Mouse (Mus musculus) urinary bladder, adult 18-20 months (tissue): ENCODE measurements around the gene Mical3.
A peak's percentile ranks its signal among the peaks of the same experiment; 100 is the strongest.

ENCODE experiments used
- DNase-seq, 2 experiments: peaks; one replicate each; pipeline ENCODE4 v3.0.0; 2022; ENCODE audit warnings: low spot score in 2 of 2, mixed read lengths in 2 of 2

The Mical3 gene

DNA sequence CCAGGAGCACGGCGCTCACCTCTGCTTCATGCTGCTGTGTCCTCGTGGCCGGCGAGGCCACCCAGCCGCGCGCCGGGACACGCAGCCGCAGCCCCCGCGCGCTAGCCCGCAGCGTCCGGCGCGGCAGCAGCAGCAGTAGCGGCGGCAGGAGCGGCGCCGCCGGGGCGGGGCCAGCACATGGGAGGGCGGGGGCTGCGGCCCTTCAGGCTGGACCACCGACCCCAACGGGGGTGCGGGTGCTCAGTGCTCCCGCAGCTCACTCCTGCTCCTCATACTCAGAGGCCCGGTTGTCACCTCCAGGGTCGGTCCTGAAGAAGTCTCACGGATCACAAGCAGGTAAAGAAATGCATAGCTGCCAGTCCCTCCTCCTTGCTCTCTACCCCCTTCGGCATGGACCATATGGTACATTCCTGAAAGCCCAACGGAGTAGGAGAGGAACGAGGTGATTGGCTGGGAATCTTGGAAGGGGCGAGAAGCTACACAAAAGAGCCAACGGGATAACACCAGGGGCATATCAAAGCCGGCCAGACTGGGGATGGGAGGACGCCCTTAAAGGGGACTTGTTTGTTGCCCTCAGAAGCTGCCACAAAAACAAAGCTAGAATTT is 20.7 kb downstream of the Mical3 start:
- DNase-seq, result peak; percentile 90 to 91

DNA sequence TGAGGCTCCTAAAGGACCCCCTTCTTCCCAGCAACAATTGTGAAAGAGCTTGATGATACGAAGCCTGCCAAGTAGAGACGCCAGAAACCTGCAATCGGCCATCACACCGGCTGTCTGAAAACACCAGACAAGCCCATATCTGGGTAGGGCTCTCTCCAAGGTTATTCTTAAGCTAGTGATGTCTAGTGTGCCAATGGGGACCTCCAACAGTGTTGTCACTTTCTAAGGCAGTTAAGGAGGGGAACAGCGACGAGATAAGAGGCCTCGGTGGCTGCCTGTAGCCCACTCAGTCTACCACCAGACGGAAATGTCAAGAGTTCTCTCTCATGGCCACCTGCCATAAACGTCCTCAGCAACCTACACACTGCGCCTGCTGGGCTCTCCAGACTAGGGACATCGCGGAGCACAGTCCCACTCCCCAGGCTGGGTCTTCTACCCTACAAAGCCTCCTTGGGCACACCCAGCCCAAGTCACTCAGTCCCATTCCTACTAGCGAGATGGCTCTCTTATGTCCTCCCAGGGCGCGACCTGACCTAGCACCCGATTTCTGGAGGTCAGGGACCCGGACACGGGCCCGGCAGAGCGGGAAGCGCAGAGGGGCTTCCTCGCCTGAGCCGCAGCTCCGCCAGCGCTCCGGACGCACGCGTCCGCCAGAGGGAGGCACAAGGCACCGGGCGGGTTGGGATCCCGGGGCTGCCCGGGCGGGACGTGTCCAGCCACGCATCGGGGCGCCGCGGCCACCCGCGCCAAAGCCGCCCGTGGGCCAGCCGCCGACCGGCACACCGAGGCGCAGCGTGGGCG is 21.4 kb downstream of the Mical3 start:
- peak in 1 of 2 experiments; percentile 39 for DNase-seq

DNA sequence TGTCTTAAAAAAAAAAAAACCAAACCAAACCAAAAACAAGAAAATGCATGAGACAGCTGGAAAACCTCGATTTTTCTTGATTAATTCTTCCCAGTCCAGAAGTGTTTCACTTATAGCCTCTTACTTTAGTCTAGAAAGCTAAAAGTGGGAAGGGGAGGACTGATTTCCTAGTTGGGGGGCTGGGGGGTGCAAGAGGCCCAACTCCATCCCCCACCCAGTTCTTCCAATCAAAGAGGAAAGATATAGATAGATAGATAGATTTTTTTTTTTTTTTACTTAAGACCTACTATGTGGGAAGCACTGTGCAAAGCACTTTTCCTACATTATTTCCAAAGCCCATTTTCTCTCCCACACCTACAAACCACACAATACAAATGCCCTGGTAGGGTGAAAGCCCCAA is 22.7 kb downstream of the Mical3 start:
- no peak for DNase-seq

DNA sequence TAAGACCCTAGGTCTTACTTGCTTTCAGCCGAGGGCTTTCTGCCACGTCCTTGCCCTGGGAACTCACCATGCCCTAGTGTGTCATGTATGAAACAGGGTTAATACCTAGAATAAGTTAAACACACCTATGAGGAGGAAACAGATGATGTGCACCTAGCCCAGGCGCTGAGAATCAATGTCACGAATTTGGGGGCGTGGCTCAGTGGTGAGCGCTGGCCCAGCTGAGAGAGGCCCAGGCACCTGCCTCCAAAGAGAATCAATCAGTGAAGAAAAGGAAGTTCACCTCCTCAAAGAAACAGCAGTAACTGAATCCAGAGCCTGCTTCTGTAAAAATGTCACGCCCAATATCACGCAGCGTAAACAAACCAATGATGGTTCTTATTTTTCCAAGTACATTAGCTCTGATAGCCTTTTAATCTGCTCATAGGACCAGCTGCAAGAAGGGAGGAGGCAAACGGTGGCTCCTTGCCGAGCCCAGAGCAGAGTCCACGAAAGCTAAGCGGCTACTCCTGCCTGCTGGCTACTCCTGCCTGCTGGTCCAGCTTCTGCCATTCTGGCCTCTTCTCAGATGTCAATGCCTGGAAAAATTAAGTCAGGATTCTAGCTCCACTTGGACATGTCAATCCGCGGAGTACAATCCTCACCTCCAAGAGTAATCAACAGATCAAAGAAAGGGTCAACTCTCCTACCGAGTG is 23.9 kb downstream of the Mical3 start:
- DNase-seq, result no peak

DNA sequence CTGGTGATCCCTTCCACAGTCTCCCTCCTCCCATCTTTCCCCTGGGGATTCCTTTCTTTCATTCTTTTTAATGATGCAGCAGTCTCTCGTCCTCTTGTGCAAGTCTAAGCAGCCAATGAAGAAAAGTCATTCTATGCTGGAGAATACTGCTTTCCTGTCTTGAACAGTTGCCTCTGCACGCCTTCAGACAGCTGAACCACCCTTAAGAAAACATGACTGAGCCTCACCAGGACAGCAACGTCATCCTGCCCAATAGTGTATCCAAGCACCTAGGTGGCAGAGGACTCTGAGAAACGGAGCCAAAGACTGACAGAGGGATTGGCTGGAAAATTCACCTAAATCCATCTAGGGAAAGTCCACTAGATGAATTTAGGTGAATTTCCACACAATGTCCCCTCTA is 25.1 kb downstream of the Mical3 start:
- no peak for DNase-seq

DNA sequence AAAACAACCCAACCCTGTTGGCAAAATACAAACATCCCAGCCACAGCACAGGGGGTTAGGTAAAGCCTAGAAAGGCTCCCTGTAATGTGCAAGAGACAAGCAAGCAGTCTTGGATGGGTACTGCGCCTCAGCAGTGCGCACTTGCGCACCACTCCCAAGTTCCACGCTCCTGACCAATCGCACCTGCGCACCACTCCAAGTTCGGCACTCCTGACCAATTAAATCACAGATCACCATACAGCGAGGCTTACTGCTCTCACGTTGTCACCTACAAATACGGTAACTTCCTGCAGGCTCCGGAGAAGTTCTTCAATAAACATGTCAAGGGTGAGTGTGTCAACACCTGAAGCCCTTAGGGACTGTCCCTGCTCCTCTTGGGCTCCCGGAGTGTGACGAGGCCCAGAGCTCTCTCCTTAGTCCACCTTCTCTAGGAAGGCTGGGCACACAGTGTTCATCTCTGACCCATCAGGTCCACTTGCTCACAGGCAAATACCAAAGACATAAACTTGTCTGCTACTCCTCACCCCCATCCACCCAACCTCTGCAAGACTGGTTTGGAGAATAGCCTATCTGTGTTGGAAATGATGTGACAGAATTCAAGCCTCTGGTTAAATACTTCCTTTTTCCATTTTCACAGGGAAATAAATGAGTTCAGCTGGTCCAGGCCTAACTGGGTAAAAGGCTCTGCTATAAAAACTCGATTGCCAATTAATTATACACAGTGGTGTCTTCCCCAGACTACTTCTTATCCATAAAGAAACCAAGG is 27.2 kb downstream of the Mical3 start:
- no peak for DNase-seq

DNA sequence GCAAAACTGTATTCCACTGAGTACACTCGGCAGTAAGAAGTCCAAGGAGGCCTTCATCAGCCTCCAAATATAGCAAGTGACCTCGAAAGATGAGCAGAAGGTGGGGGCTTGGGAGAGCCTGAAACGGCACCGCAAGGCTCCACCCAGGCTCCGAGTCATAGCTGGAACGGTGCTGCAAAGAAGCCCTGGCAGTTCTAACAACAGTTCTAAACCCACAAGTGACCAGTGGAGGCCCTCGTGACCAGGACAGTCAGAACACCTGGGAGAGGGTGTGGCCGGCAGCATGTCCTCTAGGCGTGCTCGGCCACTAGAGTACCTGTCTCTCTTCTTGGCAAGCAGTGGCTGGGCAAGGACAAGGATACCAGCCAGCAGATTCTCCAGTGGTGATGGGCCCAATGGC is 27.9 kb downstream of the Mical3 start:
- DNase-seq, result no peak

DNA sequence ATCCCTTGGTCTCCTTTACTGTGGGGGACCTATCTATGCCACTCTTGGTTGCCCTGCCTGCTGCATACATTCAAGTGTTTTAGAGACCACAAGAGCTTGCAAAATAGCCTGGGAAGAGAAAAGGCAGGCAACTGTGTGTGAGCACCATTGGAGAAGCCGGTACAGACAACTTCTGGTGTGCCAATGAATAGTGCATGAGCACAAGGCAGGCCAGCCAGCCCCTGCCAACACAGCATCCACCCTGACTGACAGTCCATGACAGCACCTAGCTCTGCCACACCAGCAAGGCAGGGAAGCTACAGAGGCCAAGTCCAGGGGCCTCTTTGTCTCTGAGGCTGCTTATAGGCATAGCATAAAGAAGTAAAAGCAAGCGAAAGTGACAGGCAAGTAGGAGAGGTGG is 28.7 kb downstream of the Mical3 start:
- no peak for DNase-seq

DNA sequence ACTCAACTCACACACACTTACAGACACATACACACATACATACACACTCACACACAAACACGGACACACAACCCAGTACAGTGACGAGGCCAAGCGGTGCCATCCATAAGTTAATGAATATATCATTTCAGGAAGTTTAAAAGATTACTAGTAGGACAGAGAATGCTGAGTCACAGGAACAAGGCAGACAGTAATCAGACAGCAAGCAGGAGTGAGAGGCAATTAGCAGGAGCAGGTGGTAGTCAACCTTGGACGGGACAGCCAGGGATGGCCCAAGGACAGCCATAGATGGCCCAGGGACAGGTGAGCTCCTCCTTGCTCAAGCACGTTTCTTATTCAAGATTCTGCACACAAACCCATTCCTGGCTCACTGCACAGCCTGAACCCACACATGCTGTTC is 29.6 kb downstream of the Mical3 start:
- DNase-seq, result no peak

DNA sequence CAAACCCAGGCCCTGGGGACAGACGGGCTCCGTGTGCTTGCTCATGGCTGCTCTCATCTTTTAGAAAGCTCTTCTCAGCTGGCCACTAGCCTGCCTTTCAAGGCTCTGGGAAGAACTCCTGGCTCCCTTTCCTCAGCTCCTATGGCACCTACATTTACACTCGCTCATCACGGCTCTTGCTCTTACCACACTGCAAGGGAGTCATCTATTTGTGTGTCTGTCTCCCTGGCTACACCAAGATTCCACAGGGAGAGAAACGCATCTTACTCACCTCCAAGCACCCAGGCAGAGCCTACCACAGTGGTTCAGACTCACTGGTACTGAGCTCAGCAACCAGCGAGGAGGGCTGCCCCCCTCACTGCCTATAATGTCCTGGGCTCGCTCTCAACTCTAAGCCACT is 31.0 kb downstream of the Mical3 start:
- no peak for DNase-seq

DNA sequence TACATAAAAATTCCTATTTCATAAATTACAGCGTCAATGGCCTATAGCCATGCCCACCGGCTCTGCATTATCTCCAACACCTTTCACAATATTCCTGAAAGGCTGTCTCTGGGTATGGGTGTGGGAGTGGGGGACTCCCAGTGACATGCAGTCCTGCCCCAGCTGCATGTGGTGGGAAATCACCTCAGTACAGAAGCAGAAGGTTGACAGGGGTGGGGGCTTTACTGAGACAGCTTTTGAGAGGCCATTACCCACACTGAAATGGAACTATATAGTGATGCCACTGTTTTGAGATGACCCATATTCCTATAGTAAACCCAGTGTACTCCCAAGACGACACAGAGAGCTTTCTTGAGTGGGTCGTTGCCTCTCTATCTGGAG is 31.6 kb downstream of the Mical3 start:
- DNase-seq, result no peak

DNA sequence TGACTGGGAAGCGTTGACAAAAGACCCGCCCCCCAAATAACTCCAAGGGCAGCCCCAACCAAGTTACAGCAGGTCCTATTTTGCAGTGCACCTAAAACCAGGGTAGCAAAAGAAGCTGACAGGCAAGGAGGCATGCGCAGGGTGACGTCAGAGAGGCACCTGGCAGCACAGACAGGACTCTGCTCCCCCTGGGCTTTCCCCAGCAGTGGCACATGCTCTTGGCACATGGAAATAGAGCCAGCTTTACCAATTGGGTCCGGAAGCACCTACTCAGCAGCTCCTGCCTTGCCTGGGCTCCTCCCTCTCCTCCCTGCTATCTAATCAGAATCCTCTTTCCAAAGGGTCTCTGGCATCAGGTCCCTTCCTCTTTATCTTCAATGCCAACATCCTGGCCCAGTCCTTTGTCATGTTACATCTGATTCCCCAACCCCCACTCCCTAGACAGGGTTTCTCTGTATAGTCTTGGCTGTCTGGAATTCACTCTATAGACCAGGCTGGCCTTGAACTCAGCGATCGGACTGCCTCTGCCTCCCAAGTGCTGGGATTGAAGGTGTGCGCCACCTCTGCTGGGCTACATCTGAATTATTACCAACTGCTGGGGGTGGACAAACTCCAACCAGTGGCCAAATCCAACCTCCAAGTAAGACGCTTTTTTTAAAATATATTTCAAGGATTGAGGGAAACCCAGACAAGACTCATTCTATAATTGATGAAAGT is 32.1 kb downstream of the Mical3 start:
- DNase-seq, result no peak

DNA sequence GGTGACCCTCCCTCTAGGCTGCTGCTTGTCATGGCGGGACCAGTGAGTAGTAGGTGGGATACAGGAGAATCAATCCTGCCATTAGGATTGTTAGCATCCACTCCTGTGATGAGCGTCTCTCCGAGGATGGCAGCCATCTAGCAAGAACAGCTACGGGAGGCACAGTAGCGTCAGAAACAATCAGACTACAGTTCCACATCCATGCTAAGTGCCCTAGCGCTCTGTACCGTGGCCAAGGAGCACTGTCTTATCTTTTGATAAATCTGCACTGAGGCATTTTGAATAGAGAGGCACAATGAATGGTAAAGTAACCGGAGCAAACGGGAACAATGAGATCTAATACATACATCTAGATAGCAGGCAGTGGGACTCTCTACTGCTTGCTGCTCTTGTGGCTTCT is 32.7 kb downstream of the Mical3 start:
- DNase-seq, result no peak

DNA sequence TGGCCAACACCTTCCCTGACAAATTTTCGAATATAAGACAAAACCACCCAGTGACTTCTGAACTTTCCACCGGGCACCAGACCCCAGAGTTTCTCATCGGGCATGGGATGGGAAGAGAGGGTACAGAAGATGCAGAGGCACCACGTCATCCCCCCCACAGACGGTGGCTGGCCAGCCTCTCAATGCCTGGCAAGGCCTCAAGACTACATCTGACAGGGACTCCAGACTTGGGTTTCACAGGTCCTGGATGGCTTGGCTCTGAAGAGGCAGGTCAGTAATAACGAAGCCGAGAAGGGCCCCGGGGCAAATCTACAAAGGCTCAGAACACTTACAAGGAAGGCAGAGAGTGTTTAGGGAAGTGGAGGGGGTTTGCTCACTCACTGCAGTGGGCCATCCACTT is 33.9 kb downstream of the Mical3 start:
- no peak for DNase-seq

DNA sequence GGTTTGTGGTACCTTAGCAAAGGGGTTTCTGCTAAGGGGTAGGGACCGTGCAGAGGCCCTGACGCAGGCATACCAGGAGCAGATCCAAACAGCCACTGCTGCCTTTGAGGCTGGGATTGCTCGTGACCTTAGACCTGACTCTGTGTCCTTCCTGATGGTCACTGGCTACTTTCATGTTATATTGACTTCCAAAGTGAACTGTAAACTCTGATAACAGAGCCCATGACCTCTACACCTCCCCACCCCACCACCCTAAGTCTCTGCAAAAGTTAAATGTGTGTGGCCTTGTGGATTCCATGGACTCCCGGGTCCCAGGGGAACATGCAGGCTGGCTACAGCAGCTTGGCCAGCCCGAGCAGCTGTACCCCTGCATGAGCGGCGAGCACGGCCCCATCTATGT is 34.4 kb downstream of the Mical3 start:
- DNase-seq, result no peak

DNA sequence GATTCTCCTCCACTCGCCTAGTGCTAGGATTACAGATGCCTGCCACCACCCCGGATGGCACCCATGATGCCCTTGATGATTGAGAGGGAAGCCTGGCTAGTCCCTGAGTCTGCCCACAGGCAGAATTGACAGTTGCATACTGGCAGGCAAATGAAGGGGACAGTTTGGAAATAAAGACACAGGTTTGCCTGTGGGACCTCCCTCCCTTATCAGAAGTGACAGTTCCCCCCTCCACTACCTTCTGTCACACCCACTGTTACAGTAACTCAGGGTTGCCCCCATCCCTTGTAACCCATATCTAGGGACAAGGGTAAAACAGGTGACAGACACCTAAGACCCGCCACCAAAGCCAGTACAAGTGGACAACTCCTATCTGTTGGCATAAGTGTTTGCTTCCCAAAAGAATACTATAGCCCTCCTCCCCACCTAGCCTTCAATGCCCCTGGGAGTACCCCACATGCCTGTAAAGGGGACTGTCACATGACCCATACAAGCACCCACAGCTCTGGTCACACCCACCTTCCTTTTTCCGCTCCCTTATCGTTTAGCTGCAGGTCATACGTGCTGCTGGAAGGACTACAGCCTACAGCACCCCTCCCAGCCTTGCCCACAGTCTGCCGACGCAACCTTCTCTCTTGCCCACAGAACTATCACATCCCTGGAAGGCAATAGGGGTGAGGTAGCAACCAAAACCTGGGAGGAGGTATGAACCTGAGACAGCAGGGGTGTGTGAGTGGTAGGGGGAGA is 37.0 kb downstream of the Mical3 start:
- DNase-seq, result no peak

DNA sequence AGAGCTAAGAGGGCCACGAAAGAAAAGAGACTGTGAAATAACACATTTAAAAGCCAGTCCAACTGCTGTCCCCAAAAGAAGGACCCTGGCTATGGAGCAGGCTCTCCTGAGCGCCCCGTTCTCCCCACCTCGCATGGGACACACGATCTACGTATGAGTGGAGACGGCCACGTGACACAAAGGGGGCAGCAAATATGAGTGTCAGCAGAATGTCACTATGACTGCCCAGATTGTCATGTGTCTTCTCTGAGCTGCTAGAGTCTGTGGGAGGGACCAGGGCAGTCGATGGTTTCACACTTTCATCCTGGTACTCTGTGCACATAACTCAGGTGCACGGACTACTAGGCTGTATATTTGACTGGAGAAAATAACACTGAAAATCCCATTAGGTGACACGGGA is 40.0 kb downstream of the Mical3 start:
- DNase-seq, result no peak

DNA sequence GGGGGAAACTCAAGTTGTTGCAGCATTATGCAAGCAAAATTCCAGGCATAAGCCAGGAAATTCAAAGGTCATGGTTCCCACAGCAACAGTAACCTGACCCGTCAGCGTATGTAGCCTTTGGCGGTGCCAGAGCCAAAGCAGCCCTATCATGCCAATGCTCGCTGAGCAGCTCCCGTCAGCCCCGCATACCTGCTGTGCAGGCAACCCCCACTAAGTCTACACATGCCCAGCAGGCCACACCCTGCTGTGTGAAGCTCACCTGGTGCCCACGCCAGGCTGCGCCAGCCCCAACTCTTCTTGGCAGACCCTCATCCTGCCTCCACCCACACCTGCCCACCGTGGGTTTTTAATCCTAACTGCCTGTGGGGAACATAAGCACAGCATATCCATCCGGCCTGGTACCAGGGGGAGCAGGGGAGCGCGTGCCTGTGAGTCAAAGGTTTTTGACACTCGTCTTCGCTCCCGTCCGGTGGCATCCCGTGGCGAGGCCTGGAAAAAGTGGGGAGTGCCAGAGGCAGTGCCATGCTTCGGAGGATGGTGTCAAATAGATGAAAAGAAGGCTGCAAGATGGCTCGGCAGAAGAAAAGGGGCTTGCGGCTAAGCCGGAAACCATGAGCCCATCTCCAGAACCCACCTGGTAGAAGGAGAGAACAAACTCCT is 43.1 kb downstream of the Mical3 start:
- DNase-seq, result peak in 1 of 2 experiments; percentile 68

DNA sequence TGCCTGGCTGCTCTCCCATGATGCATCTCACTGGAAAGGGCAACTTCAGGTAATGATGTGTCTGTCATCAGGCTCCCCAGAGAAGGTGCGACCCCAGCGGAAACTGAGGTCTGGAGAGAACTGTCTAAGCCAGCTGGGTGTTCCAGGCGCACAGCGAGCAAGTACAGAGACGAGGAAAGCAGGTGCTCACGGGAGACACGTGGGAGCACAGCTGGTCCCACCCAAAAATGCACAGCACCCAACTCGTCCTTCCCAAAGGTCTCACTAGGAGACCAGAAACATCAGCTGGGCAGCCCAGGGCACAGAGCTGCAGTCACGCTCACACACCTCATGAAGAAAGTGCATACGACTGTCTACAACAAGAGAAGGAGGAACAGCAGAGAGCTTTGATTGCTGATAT is 43.7 kb downstream of the Mical3 start:
- no peak for DNase-seq

DNA sequence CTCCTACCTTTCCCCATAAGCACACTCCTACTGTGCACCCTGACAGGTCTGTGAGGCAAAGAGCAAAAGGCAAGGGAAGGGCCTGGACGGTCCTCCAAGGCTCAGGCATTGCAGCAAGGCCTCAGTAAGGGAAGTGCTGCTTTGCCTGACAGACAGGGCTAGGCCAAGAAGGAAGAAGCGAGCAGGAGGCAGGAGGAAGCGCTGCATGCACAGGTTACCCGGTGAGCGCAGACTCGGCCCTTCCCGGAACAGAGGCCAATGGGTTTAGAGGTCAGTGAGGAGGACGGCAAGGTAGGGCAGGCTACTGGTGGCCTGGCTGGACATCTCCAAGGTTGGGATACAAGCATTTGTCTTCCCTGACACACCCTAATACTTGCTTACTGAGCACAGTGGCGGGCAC is 44.6 kb downstream of the Mical3 start:
- DNase-seq, result no peak
